Mouse (Mus musculus) liver, postnatal 0 days (tissue): ENCODE results near the gene Il22ra2.

Experiments
- CTCF ChIP-seq: sonication (generic); IDR thresholded peaks from 2 replicates; pipeline ENCODE4 v1.5.1; 2016; ENCODE audit warnings: antibody characterized with exemption, low read depth
- EP300 ChIP-seq: IDR thresholded peaks from 2 replicates; pipeline ENCODE4 v1.6.1; 2016; ENCODE audit warnings: antibody characterized with exemption, low read depth, mild to moderate bottlenecking

DNA sequence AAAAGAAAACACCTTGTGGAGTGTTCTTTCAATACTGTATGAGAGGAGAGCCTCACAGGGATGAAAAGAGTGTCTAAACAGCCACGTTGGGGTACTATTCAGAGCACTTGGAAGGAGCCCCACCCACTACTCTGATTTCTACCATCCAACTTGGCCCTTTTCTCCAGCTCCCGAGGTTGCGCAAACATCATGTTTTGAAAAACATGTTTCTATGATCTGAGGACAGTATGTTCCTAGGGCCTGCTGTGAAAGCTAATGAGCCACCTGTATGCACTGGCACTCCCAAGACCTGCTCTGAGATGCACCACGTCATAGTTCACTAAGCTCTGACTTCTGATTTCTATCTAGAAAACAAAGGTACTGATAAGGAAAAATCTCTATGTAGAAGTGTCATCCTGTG, 6.0 kb downstream of the Il22ra2 start:
- TF ChIP-seq CTCF (no peak), EP300 (no peak)
